11 mouse cellular contexts compared by ENCODE assay signal in the genomic region with DNA sequence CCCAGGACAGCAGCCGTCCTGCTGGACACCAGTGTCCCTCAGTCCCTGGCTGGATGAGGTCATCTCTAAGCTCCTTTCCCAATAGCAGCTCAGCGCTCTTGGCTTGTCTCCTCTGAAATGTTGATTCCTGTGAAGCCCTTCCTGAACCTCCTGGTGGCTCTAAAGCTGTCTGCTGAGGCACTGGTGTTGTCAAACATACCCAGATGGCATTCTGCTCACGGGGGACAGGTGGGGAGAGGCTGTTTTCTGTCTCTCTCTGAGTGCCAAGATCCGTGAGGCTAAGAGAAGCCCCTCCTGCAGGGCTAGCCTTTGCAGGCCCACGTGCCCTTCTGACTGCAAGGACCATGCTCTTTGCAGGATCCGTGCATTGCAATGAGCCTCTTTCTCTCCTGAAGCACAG. TPM values are rescaled to one million over a fixed set of nuclear protein-coding genes. Genes with fewer than 3 reads are reported as not detected.
DNase-seq lines count a peak whose midpoint lies in the region; TF ChIP-seq lines count a peak whose summit lies in the region.
"Not testable (repeated sequence)": the region's sequence is repeated elsewhere in the genome, so short reads cannot be mapped to it uniquely, and the experiment has no call there.
"Had no signal": no experiment of that assay in that cellular context is flagged by ENCODE, and none has a peak within 500 bp of the region (broad histone marks: within the 10 kb centered on the region; RNA-seq: fewer than 3 reads in every experiment).

No protein-coding gene starts in this region.

- TF ChIP-seq CTCF in cerebellum, adult 2 months (IDR thresholded peaks at IDR 0.05; ENCODE audit: borderline replicate concordance, insufficient read depth, low read depth, low read length), result 0 out of 2 replicates have a peak, but pooled peaks have one; percentile 6
- TF ChIP-seq CTCF in left cerebral cortex, adult 2 months (IDR thresholded peaks at IDR 0.05), result not testable (repeated sequence)

- not testable (repeated sequence) for TF ChIP-seq POLR2A in cerebellum, adult 2 months (IDR thresholded peaks at IDR 0.05; ENCODE audit: borderline replicate concordance, insufficient read depth, low read length)

- H3K27ac ChIP-seq in cerebellum, adult 2 months (ENCODE audit: insufficient read depth, low read length), result peak overlapping the region; percentile 88
- H3K27ac ChIP-seq in left cerebral cortex, adult 2 months, result peak overlapping the region; percentile 62

- H3K4me3 ChIP-seq in cerebellum, adult 2 months (replicated peaks; ENCODE audit: insufficient read depth, low read depth, low read length); left cerebral cortex, adult 2 months: not testable (repeated sequence)

- peaks cover 44% of the 10 kb centered on the region for H3K4me1 ChIP-seq in cerebellum, adult 2 months (ENCODE audit: control insufficient read depth, insufficient read depth, low read length)

- peak; percentile 82 for DNase-seq in cerebellum, adult 11 months
- DNase-seq in cerebellum, adult 2 months, result peak; percentile 82 to 92
- peak; percentile 95 for DNase-seq in cerebellum, adult 9-11 months
- peak; percentile 85 to 86 for DNase-seq in cerebellum, postnatal 25 days
- DNase-seq in heart, adult 11 months, result peak; percentile 66
- DNase-seq in left cerebral cortex, adult 2 months (ENCODE audit: extremely low spot score in 1 of 2, low spot score in 2 of 2), result not testable (repeated sequence)

- 8% methylated on average over 6 of the region's 6 CpGs for WGBS in cerebellum, adult 2 months

- intact Hi-C loops in left cerebral cortex, adult 2 months (cut with DNase I), result loop anchor here (2.0 kb wide), 2 partner anchors 31 to 51 kb away; no protein-coding TSS in a partner anchor

- H3K27me3 ChIP-seq in cerebellum, adult 2 months (ENCODE audit: control insufficient read depth, insufficient read depth, low read length), result not testable (repeated sequence)

RNA-seq across cellular contexts. Expression of gene Ndrg3, which starts 51.9 kb away (rescaled TPM):
- polyA plus RNA-seq in cerebellum, adult 2 months (2012; rRNA removed), result 782 and 861 TPM in 2 replicates
- 100 to 1,000 TPM; 457 to 473 TPM for total RNA-seq in left cerebral cortex, adult 2 months (2021)

RNA-seq across cellular contexts. Expression of gene Sla2, which starts 52.9 kb away (rescaled TPM):
- polyA plus RNA-seq in cerebellum, adult 2 months (2012; rRNA removed), result 0.06 and 0.07 TPM in 2 replicates
- total RNA-seq in left cerebral cortex, adult 2 months (2021), result under 1 TPM; 0.41 to 0.51 TPM
- total RNA-seq: adrenal gland, adult 2 months; adrenal gland, postnatal 4 days; gastrocnemius, adult 18-20 months; gastrocnemius, postnatal 10 days; heart, postnatal 25 days had no signal
